Mouse (Mus musculus): Measurements from ENCODE around the gene Dnttip1. TPM values are rescaled to one million over a fixed set of nuclear protein-coding genes. Genes with fewer than 3 reads are reported as not detected.

Gene Dnttip1
- polyA plus RNA-seq, 1 experiment from 2014 or later = 55.9 TPM

- Histone ChIP-seq H3K27ac (ENCODE audit: low read length) (peak within 1 kb of the TSS; percentile 82), H3K9ac (ENCODE audit: low read depth, low read length) (peak within 1 kb of the TSS; percentile 82), H3K4me3 (ENCODE audit: low read length) (peak within 1 kb of the TSS; percentile 67), H3K9me3 (ENCODE audit: control insufficient read depth, low read length) (no peaks in the 10 kb centered on the region), H3K4me2 (ENCODE audit: low read depth, low read length) (peak within 1 kb of the TSS; percentile 60), H3K4me1 (ENCODE audit: control insufficient read depth, insufficient read depth, low read length) (peaks cover 13% of the 10 kb centered on the region), H3K27me3 (replicated peaks; ENCODE audit: control insufficient read depth, insufficient read depth, low read length) (no peaks in the 10 kb centered on the region), H3K36me3 (ENCODE audit: control insufficient read depth, insufficient read depth, low read length) (peaks cover 2% of the 10 kb centered on the region; the same call in 1 of the 2 replicates)
- ATAC-seq = peak; percentile 96
- under 1% methylated on average over 47 of the region's 47 CpGs for WGBS
These were observed 58.9 kb downstream of the Dnttip1 start, which contains the start of the genes Acot8 and Zswim3 for GRCm38 (mm10) chr2:164804533-164805331. Gene Acot8, minus strand, starts transcription at chr2:164804882. Gene Zswim3, plus strand, starts transcription at chr2:164805098.

GRCm38 (mm10) chr2:164805332-164805718 is 59.5 kb downstream of the Dnttip1 start:
- under 1% methylated on average over 21 of the region's 21 CpGs for WGBS
- Histone ChIP-seq H3K9ac (ENCODE audit: low read depth, low read length) (peak overlapping the region; percentile 74), H3K36me3 (ENCODE audit: control insufficient read depth, insufficient read depth, low read length) (peaks cover under 1% of the 10 kb centered on the region; the same call in 1 of the 2 replicates), H3K27ac (ENCODE audit: low read length) (peak overlapping the region; percentile 82), H3K27me3 (replicated peaks; ENCODE audit: control insufficient read depth, insufficient read depth, low read length) (no peaks in the 10 kb centered on the region), H3K4me1 (ENCODE audit: control insufficient read depth, insufficient read depth, low read length) (peaks cover 13% of the 10 kb centered on the region), H3K4me3 (ENCODE audit: low read length) (peak overlapping the region; percentile 67), H3K9me3 (ENCODE audit: control insufficient read depth, low read length) (no peaks in the 10 kb centered on the region), H3K4me2 (ENCODE audit: low read depth, low read length) (peak overlapping the region; percentile 59)
- peak; percentile 71 for ATAC-seq

GRCm38 (mm10) chr2:164806614-164807013 is 60.8 kb downstream of the Dnttip1 start:
- Histone ChIP-seq H3K9me3 (ENCODE audit: control insufficient read depth, low read length) (no peaks in the 10 kb centered on the region), H3K4me2 (ENCODE audit: low read depth, low read length) (peak overlapping the region; percentile 59; the same call in 1 of the 2 replicates), H3K4me1 (ENCODE audit: control insufficient read depth, insufficient read depth, low read length) (peaks cover 13% of the 10 kb centered on the region), H3K36me3 (ENCODE audit: control insufficient read depth, insufficient read depth, low read length) (no peaks in the 10 kb centered on the region; the same call in 1 of the 2 replicates), H3K9ac (ENCODE audit: low read depth, low read length) (no peak overlapping the region), H3K4me3 (ENCODE audit: low read length) (0 out of 2 replicates have a peak overlapping the region, but pooled peaks have one; percentile 67), H3K27ac (ENCODE audit: low read length) (peak overlapping the region; percentile 33; the same call in 1 of the 2 replicates), H3K27me3 (replicated peaks; ENCODE audit: control insufficient read depth, insufficient read depth, low read length) (no peaks in the 10 kb centered on the region)
- 58% methylated on average over 7 of the region's 7 CpGs for WGBS
- 0 out of 2 replicates have a peak, but pooled peaks have one; percentile 15 for ATAC-seq

- Histone ChIP-seq H3K27me3 (replicated peaks; ENCODE audit: control insufficient read depth, insufficient read depth, low read length) (no peaks in the 10 kb centered on the region), H3K4me3 (ENCODE audit: low read length) (no peak overlapping the region), H3K9me3 (ENCODE audit: control insufficient read depth, low read length) (no peaks in the 10 kb centered on the region), H3K4me2 (ENCODE audit: low read depth, low read length) (no peak overlapping the region), H3K4me1 (ENCODE audit: control insufficient read depth, insufficient read depth, low read length) (peaks cover 12% of the 10 kb centered on the region), H3K27ac (ENCODE audit: low read length) (no peak overlapping the region), H3K36me3 (ENCODE audit: control insufficient read depth, insufficient read depth, low read length) (no peaks in the 10 kb centered on the region; the same call in 1 of the 2 replicates), H3K9ac (ENCODE audit: low read depth, low read length) (no peak overlapping the region)
- ATAC-seq = peak; percentile 54
- WGBS = 57% methylated on average over 2 of the region's 2 CpGs
These were observed 67.8 kb downstream of the Dnttip1 start for GRCm38 (mm10) chr2:164813557-164813956.

GRCm38 (mm10) chr2:164815348-164815747 is 69.6 kb downstream of the Dnttip1 start:
- H3K9me3 ChIP-seq (ENCODE audit: control insufficient read depth, low read length) = no peaks in the 10 kb centered on the region
- no peak overlapping the region for H3K4me2 ChIP-seq (ENCODE audit: low read depth, low read length)
- H3K4me3 ChIP-seq (ENCODE audit: low read length) = no peak overlapping the region
- no peak for ATAC-seq
- H3K9ac ChIP-seq (ENCODE audit: low read depth, low read length) = no peak overlapping the region
- H3K27ac ChIP-seq (ENCODE audit: low read length) = no peak overlapping the region
- 87% methylated on average over 5 of the region's 5 CpGs for WGBS
- H3K36me3 ChIP-seq (ENCODE audit: control insufficient read depth, insufficient read depth, low read length) = no peaks in the 10 kb centered on the region
- H3K27me3 ChIP-seq (replicated peaks; ENCODE audit: control insufficient read depth, insufficient read depth, low read length) = no peaks in the 10 kb centered on the region
- peaks cover 12% of the 10 kb centered on the region for H3K4me1 ChIP-seq (ENCODE audit: control insufficient read depth, insufficient read depth, low read length)

GRCm38 (mm10) chr2:164815821-164816220 is 70.0 kb downstream of the Dnttip1 start:
- H3K27me3 ChIP-seq (replicated peaks; ENCODE audit: control insufficient read depth, insufficient read depth, low read length) = no peaks in the 10 kb centered on the region
- H3K36me3 ChIP-seq (ENCODE audit: control insufficient read depth, insufficient read depth, low read length) = no peaks in the 10 kb centered on the region
- H3K4me2 ChIP-seq (ENCODE audit: low read depth, low read length) = no peak overlapping the region
- no peak for ATAC-seq
- H3K9ac ChIP-seq (ENCODE audit: low read depth, low read length) = no peak overlapping the region
- no peaks in the 10 kb centered on the region for H3K9me3 ChIP-seq (ENCODE audit: control insufficient read depth, low read length)
- H3K4me3 ChIP-seq (ENCODE audit: low read length) = no peak overlapping the region
- H3K4me1 ChIP-seq (ENCODE audit: control insufficient read depth, insufficient read depth, low read length) = peaks cover 12% of the 10 kb centered on the region
- H3K27ac ChIP-seq (ENCODE audit: low read length) = no peak overlapping the region
- WGBS = 88% methylated on average over 8 of the region's 8 CpGs

GRCm38 (mm10) chr2:164817206-164817605 is 71.4 kb downstream of the Dnttip1 start:
- no peaks in the 10 kb centered on the region for H3K9me3 ChIP-seq (ENCODE audit: control insufficient read depth, low read length)
- H3K27ac ChIP-seq (ENCODE audit: low read length) = no peak overlapping the region
- H3K27me3 ChIP-seq (replicated peaks; ENCODE audit: control insufficient read depth, insufficient read depth, low read length) = no peaks in the 10 kb centered on the region
- 77% methylated on average over 6 of the region's 6 CpGs for WGBS
- H3K36me3 ChIP-seq (ENCODE audit: control insufficient read depth, insufficient read depth, low read length) = 0 out of 2 replicates have a peak, but pooled peaks cover 2% of the 10 kb centered on the region
- no peak for ATAC-seq
- H3K4me2 ChIP-seq (ENCODE audit: low read depth, low read length) = no peak overlapping the region
- no peak overlapping the region for H3K9ac ChIP-seq (ENCODE audit: low read depth, low read length)
- H3K4me3 ChIP-seq (ENCODE audit: low read length) = no peak overlapping the region
- peaks cover 12% of the 10 kb centered on the region for H3K4me1 ChIP-seq (ENCODE audit: control insufficient read depth, insufficient read depth, low read length)

- ATAC-seq = no peak
- WGBS = 60% methylated on average over 5 of the region's 5 CpGs
- H3K9me3 ChIP-seq (ENCODE audit: control insufficient read depth, low read length) = no peaks in the 10 kb centered on the region
- H3K9ac ChIP-seq (ENCODE audit: low read depth, low read length) = no peak overlapping the region
- H3K4me3 ChIP-seq (ENCODE audit: low read length) = no peak overlapping the region
- H3K36me3 ChIP-seq (ENCODE audit: control insufficient read depth, insufficient read depth, low read length) = 0 out of 2 replicates have a peak, but pooled peaks cover 2% of the 10 kb centered on the region
- H3K4me2 ChIP-seq (ENCODE audit: low read depth, low read length) = no peak overlapping the region
- H3K4me1 ChIP-seq (ENCODE audit: control insufficient read depth, insufficient read depth, low read length) = peaks cover 12% of the 10 kb centered on the region
- no peaks in the 10 kb centered on the region for H3K27me3 ChIP-seq (replicated peaks; ENCODE audit: control insufficient read depth, insufficient read depth, low read length)
- H3K27ac ChIP-seq (ENCODE audit: low read length) = no peak overlapping the region
These were observed 71.9 kb downstream of the Dnttip1 start for GRCm38 (mm10) chr2:164817703-164818102.

Data from intestine, embryonic 16.5 days (tissue).